Mouse (Mus musculus) limb, embryonic 14.5 days (tissue): ENCODE results near the gene Rnf167. TPM values are rescaled to one million over a fixed set of nuclear protein-coding genes. Genes with fewer than 3 reads are reported as not detected.

Source experiments
- ATAC-seq: fragments of 200-750 bp; cut with Nextera tagmentation; 2 replicates; pipeline ENCODE4 v1.8.0; 2017; ENCODE audit warnings: low read depth, moderate number of reproducible peaks, moderate TSS enrichment; ENCODE audit not compliant: low FRiP score
- DNase-seq: peaks from one replicate; pipeline ENCODE4 v3.0.0-alpha.2; 2015; ENCODE audit warnings: low spot score
- H3K27ac ChIP-seq: fragments of 300-500 bp; sonication (generic); replicated peaks from 2 replicates; pipeline ENCODE4 v1.5.1; 2014; ENCODE audit warnings: low read depth, mild to moderate bottlenecking, low read length, moderate library complexity, mixed read lengths
- H3K27me3 ChIP-seq: fragments of 300-500 bp; sonication (generic); 2 replicates; pipeline ENCODE4 v1.6.1; 2014; ENCODE audit warnings: low read length, mixed read lengths; ENCODE audit not compliant: control insufficient read depth, insufficient read depth
- H3K36me3 ChIP-seq: fragments of 300-500 bp; sonication (generic); 2 replicates; pipeline ENCODE4 v1.6.1; 2014; ENCODE audit warnings: mild to moderate bottlenecking, low read length, moderate library complexity, mixed read lengths; ENCODE audit not compliant: control insufficient read depth, insufficient read depth
- H3K4me1 ChIP-seq: fragments of 300-500 bp; sonication (generic); 2 replicates; pipeline ENCODE4 v1.6.1; 2014; ENCODE audit warnings: antibody characterized with exemption, low read length, mixed read lengths; ENCODE audit not compliant: control insufficient read depth, insufficient read depth
- H3K4me2 ChIP-seq: fragments of 300-500 bp; sonication (generic); replicated peaks from 2 replicates; pipeline ENCODE4 v1.6.1; 2014; ENCODE audit warnings: low read depth, mild to moderate bottlenecking, low read length, moderate library complexity; ENCODE audit not compliant: severe bottlenecking
- H3K4me3 ChIP-seq: fragments of 300-500 bp; sonication (generic); replicated peaks from 2 replicates; pipeline ENCODE4 v1.5.1; 2014; ENCODE audit warnings: low read length
- H3K9ac ChIP-seq: fragments of 300-500 bp; sonication (generic); 2 replicates; pipeline ENCODE4 v1.6.1; 2014; ENCODE audit warnings: mild to moderate bottlenecking, low read depth, low read length, moderate library complexity; ENCODE audit not compliant: severe bottlenecking
- H3K9me3 ChIP-seq: fragments of 300-500 bp; sonication (generic); 2 replicates; pipeline ENCODE4 v1.6.1; 2016; ENCODE audit warnings: low read length; ENCODE audit not compliant: control insufficient read depth
- POLR2A ChIP-seq: fragments of 200-500 bp; IDR thresholded peaks from 2 replicates; pipeline ENCODE4 v1.8.0; 2012; ENCODE audit warnings: inconsistent platforms, mild to moderate bottlenecking, moderate library complexity, borderline replicate concordance; ENCODE audit not compliant: insufficient read depth, insufficient read length; ENCODE audit errors: extremely low read depth
- WGBS: fragments of 180-500 bp; shearing (Covaris S2); extraction: QIAGEN DNeasy Blood & Tissue Kit; methylation state at CpG from one replicate; pipeline ENCODE4 v1.1.7; 2014; 5-methylcytosine and 5-hydroxymethylcytosine counted together
- polyA plus RNA-seq, 2 experiments: library from polyadenylated mRNA; depleted of rRNA in 1 of 2; stranded (reverse) in 1 of 2; unstranded in 1 of 2; fragments of >200 nt; fragmentation: Nextera tagmentation in 1 of 2; extraction: Ambion mirVana in 1 of 2; gene quantifications; 2 replicates each; pipeline versions ENCODE4 v1.2.1 to v1.2.3; 2012 to 2014

Rnf167 gene
- polyA plus RNA-seq, 2 experiments = 96.3 to 109 TPM

GRCm38 (mm10) chr11:70667271-70668150 is 20.5 kb downstream of the Rnf167 start:
- no peaks in the 10 kb centered on the region for H3K9me3 ChIP-seq
- peaks cover 11% of the 10 kb centered on the region for H3K4me1 ChIP-seq
- H3K36me3 ChIP-seq = peaks cover 63% of the 10 kb centered on the region
- peak overlapping the region; percentile 80 for H3K27ac ChIP-seq
- no peak for DNase-seq
- peak overlapping the region; percentile 65 for H3K4me3 ChIP-seq
- ATAC-seq = no peak
- H3K4me2 ChIP-seq = peak overlapping the region; percentile 58
- TF ChIP-seq POLR2A = no peak
- H3K9ac ChIP-seq = peak overlapping the region; percentile 55
- WGBS = 47% methylated on average over 14 of the region's 14 CpGs
- H3K27me3 ChIP-seq = no peaks in the 10 kb centered on the region

GRCm38 (mm10) chr11:70668335-70668770 is 21.3 kb downstream of the Rnf167 start:
- peaks cover 56% of the 10 kb centered on the region for H3K36me3 ChIP-seq
- H3K27me3 ChIP-seq = no peaks in the 10 kb centered on the region
- ATAC-seq = no peak
- peak overlapping the region; percentile 65 for H3K4me3 ChIP-seq
- H3K9ac ChIP-seq = peak overlapping the region; percentile 55
- DNase-seq = no peak
- H3K9me3 ChIP-seq = no peaks in the 10 kb centered on the region
- H3K4me2 ChIP-seq = peak overlapping the region; percentile 58
- peaks cover 11% of the 10 kb centered on the region for H3K4me1 ChIP-seq
- peak overlapping the region; percentile 80 for H3K27ac ChIP-seq
- WGBS = under 1% methylated on average over 15 of the region's 15 CpGs
- TF ChIP-seq POLR2A = no peak

- Histone ChIP-seq H3K36me3 (peaks cover 56% of the 10 kb centered on the region), H3K4me2 (peak within 1 kb of the TSS; percentile 87), H3K9me3 (no peaks in the 10 kb centered on the region), H3K27ac (peak within 1 kb of the TSS; percentile 97), H3K4me3 (peak within 1 kb of the TSS; percentile 65), H3K4me1 (peaks cover 11% of the 10 kb centered on the region), H3K27me3 (no peaks in the 10 kb centered on the region), H3K9ac (peak within 1 kb of the TSS; percentile 73)
- ATAC-seq (peak; percentile 96), DNase-seq (peak; percentile 100)
- WGBS = under 1% methylated on average over 42 of the region's 44 CpGs
- TF ChIP-seq POLR2A = peak; percentile 45; the same call in 1 of the 2 replicates
Observed at GRCm38 (mm10) chr11:70668771-70669505, 21.9 kb downstream of the Rnf167 start, which contains the start of gene Spag7. Gene Spag7, minus strand, starts transcription at chr11:70669416.

- ATAC-seq (peak; percentile 18), DNase-seq (peak; percentile 89)
- H3K27ac ChIP-seq = peak overlapping the region; percentile 97
- H3K4me2 ChIP-seq = peak overlapping the region; percentile 87
- H3K9ac ChIP-seq = peak overlapping the region; percentile 73
- under 1% methylated on average over 29 of the region's 31 CpGs for WGBS
- TF ChIP-seq POLR2A = peak; percentile 34; the same call in 1 of the 2 replicates
- no peaks in the 10 kb centered on the region for H3K27me3 ChIP-seq
- H3K9me3 ChIP-seq = no peaks in the 10 kb centered on the region
- peaks cover 48% of the 10 kb centered on the region for H3K36me3 ChIP-seq
- H3K4me1 ChIP-seq = peaks cover 11% of the 10 kb centered on the region
- H3K4me3 ChIP-seq = peak overlapping the region; percentile 65
Observed at GRCm38 (mm10) chr11:70669582-70670345, 22.7 kb downstream of the Rnf167 start.
